Mouse (Mus musculus) T-cell, adult 66 days (primary cell): ENCODE data around the gene Lrfn5. TPM values are rescaled to one million over a fixed set of nuclear protein-coding genes. Genes with fewer than 3 reads are reported as not detected.

Experiments
- total RNA-seq, 2 experiments: library from RNA; stranded (reverse); gene quantifications; 3 replicates in 1 of 2; 4 replicates in 1 of 2; pipeline ENCODE4 v1.2.4; 2023

Gene Lrfn5
- total RNA-seq = not detected

DNA sequence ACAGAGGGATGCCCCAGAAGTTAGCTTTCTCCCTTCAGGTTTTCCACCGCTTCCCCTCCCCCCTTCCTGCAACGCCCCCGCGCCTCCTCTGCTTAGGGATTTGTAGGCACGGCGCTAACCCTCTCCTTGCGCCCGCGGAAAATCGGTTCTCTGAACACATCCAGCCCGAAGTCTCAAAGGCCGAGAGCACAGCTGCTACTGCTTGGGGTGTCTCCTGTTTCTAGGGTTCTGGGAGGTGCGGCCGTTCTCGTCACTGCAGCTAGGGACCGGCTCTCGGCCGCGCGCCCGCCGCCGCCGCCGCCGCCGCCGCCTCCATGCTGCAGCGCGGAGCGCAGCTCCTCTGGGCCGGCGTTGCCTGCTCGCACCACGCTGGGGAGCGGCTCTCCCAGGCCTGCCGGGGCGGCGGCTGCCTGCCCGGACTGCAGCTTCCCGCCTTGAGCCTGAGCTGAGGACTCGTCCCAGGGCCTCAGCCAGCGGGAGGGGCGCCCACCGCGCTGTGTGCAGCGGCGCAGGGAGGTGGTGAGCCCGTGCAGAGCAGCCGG is at the start of gene Lrfn5:
Gene Lrfn5 (plus strand): TSS at position 322 of the 542 bp plus-strand sequence.

